Mouse (Mus musculus): ENCODE measurements around the gene Zfp710. TPM values are rescaled to one million over a fixed set of nuclear protein-coding genes. Genes with fewer than 3 reads are reported as not detected.

The Zfp710 gene
- total RNA-seq, 1 experiment, result 39.8 TPM

DNA sequence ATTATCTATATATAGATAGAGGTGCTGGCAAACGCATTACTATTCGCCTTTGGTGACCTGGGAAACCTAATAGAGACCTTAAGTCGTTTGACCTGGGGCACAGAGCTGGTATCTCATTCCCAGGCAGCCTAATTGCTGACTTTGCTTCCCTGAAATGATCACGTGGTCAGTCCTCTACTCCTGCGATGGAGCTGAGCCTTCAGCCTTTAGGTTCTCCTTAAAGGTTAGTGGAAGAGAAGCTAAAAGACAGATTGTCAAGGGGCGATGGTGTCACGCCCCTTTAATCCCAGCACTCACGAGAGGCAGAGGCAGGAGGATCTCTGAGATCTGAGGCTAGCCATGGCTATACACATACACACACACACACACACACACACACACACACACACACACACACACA is 5.9 kb downstream of the Zfp710 start:
- peaks cover 16 to 44% of the 10 kb centered on the region in 2 experiments for H3K4me1 ChIP-seq (ENCODE audit: control insufficient read depth in 2 of 2, insufficient read depth in 2 of 2, low read length in 2 of 2, poor library complexity in 1 of 2)
- 0 out of 4 replicates have a peak overlapping the region, but pooled peaks of 1 of the 2 experiments have one; percentile 3 for H3K4me3 ChIP-seq (ENCODE audit: insufficient read depth in 1 of 2, low read depth in 1 of 2, low read length in 2 of 2, poor library complexity in 1 of 2, severe bottlenecking in 1 of 2)
- in situ Hi-C loops (cut with MboI; ENCODE audit: low sequenced_read_pairs in 2 of 2, unreplicated experiment in 2 of 2), result no loop called here

GRCm38 (mm10) chr7:80030987-80031386 is 6.4 kb downstream of the Zfp710 start:
- Histone ChIP-seq H3K9me3 (ENCODE audit: control insufficient read depth, insufficient read depth, low read depth, low read length) (no peaks in the 10 kb centered on the region), H3K4me3 (ENCODE audit: insufficient read depth in 1 of 2, low read depth in 1 of 2, low read length in 2 of 2, poor library complexity in 1 of 2, severe bottlenecking in 1 of 2) (no peak overlapping the region), H3K27ac (ENCODE audit: insufficient read depth, low read depth, low read length, poor library complexity, severe bottlenecking) (peak overlapping the region; percentile 73), H3K4me1 (ENCODE audit: control insufficient read depth in 2 of 2, insufficient read depth in 2 of 2, low read length in 2 of 2, poor library complexity in 1 of 2) (peaks cover 16 to 49% of the 10 kb centered on the region in 2 experiments), H3K36me3 (ENCODE audit: control insufficient read depth, insufficient read depth, low read length, poor library complexity, severe bottlenecking) (peaks cover 8% of the 10 kb centered on the region; the same call in 1 of the 2 replicates), H3K9ac (ENCODE audit: insufficient read depth, low read depth, low read length, poor library complexity, severe bottlenecking) (no peak overlapping the region)
- in situ Hi-C loops (cut with MboI; ENCODE audit: low sequenced_read_pairs in 2 of 2, unreplicated experiment in 2 of 2), result no loop called here
- TF ChIP-seq MAFK (IDR thresholded peaks at IDR 0.05; ENCODE audit: insufficient read depth, low read depth, low read length) (no peak), HCFC1 (IDR thresholded peaks at IDR 0.05; ENCODE audit: borderline replicate concordance, insufficient read depth, low read length) (no peak), ZNF384 (IDR thresholded peaks at IDR 0.05; ENCODE audit: low read depth, low read length) (peak; percentile 54; the same call in 1 of the 2 replicates), CHD2 (IDR thresholded peaks at IDR 0.05; ENCODE audit: low read depth, low read length) (no peak)
- DNase-seq (ENCODE audit: low read depth, low spot score), result no peak

More for the DNA sequence above, 5.9 kb downstream of the Zfp710 start:
- no peaks in the 10 kb centered on the region for H3K9me3 ChIP-seq (ENCODE audit: control insufficient read depth, insufficient read depth, low read depth, low read length)
- no peak for TF ChIP-seq CHD2 (IDR thresholded peaks at IDR 0.05; ENCODE audit: low read depth, low read length)
- TF ChIP-seq MAFK (IDR thresholded peaks at IDR 0.05; ENCODE audit: insufficient read depth, low read depth, low read length), result peak; percentile 45; the same call in 1 of the 2 replicates
- H3K27ac ChIP-seq (ENCODE audit: insufficient read depth, low read depth, low read length, poor library complexity, severe bottlenecking), result peak overlapping the region; percentile 73
- H3K36me3 ChIP-seq (ENCODE audit: control insufficient read depth, insufficient read depth, low read length, poor library complexity, severe bottlenecking), result peaks cover 8% of the 10 kb centered on the region; the same call in 1 of the 2 replicates
- no peak overlapping the region for H3K9ac ChIP-seq (ENCODE audit: insufficient read depth, low read depth, low read length, poor library complexity, severe bottlenecking)
- no peak for DNase-seq (ENCODE audit: low read depth, low spot score)

DNA sequence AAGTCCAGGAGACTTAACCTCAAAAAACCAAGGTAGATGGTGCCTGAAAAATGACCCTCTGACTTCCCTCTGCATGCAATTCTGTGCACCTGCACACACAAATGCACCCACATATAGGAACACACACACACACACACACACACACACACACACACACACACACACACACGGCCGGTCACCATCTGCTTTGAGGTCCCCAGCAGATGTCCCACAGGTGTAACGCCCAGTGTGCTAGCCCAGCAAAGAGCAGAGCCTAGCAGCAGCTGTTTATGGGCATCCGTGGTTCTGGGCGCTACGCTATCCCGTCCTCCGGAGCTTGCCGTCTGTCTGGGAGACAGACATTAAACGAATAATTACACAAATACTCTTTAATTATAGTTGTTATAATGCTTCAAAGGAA is 6.9 kb downstream of the Zfp710 start:
- Histone ChIP-seq H3K9ac (ENCODE audit: insufficient read depth, low read depth, low read length, poor library complexity, severe bottlenecking) (no peak overlapping the region; the same call in 1 of the 2 replicates), H3K4me1 (ENCODE audit: control insufficient read depth in 2 of 2, insufficient read depth in 2 of 2, low read length in 2 of 2, poor library complexity in 1 of 2) (peaks cover 19 to 50% of the 10 kb centered on the region in 2 experiments), H3K9me3 (ENCODE audit: control insufficient read depth, insufficient read depth, low read depth, low read length) (no peaks in the 10 kb centered on the region), H3K27ac (ENCODE audit: insufficient read depth, low read depth, low read length, poor library complexity, severe bottlenecking) (no peak overlapping the region), H3K36me3 (ENCODE audit: control insufficient read depth, insufficient read depth, low read length, poor library complexity, severe bottlenecking) (peaks cover 8% of the 10 kb centered on the region; the same call in 1 of the 2 replicates), H3K4me3 (ENCODE audit: insufficient read depth in 1 of 2, low read depth in 1 of 2, low read length in 2 of 2, poor library complexity in 1 of 2, severe bottlenecking in 1 of 2) (peak overlapping the region in 1 of 2 experiments; percentile 9; a peak in 2 of 4 replicates)
- in situ Hi-C loops (cut with MboI; ENCODE audit: low sequenced_read_pairs in 2 of 2, unreplicated experiment in 2 of 2), result no loop called here
- DNase-seq (ENCODE audit: low read depth, low spot score), result no peak
- TF ChIP-seq HCFC1 (IDR thresholded peaks at IDR 0.05; ENCODE audit: borderline replicate concordance, insufficient read depth, low read length) (no peak), ZC3H11A (IDR thresholded peaks at IDR 0.05; ENCODE audit: borderline replicate concordance, low read depth, low read length) (no peak), MAFK (IDR thresholded peaks at IDR 0.05; ENCODE audit: insufficient read depth, low read depth, low read length) (no peak), CHD2 (IDR thresholded peaks at IDR 0.05; ENCODE audit: low read depth, low read length) (no peak), ZNF384 (IDR thresholded peaks at IDR 0.05; ENCODE audit: low read depth, low read length) (no peak)

DNA sequence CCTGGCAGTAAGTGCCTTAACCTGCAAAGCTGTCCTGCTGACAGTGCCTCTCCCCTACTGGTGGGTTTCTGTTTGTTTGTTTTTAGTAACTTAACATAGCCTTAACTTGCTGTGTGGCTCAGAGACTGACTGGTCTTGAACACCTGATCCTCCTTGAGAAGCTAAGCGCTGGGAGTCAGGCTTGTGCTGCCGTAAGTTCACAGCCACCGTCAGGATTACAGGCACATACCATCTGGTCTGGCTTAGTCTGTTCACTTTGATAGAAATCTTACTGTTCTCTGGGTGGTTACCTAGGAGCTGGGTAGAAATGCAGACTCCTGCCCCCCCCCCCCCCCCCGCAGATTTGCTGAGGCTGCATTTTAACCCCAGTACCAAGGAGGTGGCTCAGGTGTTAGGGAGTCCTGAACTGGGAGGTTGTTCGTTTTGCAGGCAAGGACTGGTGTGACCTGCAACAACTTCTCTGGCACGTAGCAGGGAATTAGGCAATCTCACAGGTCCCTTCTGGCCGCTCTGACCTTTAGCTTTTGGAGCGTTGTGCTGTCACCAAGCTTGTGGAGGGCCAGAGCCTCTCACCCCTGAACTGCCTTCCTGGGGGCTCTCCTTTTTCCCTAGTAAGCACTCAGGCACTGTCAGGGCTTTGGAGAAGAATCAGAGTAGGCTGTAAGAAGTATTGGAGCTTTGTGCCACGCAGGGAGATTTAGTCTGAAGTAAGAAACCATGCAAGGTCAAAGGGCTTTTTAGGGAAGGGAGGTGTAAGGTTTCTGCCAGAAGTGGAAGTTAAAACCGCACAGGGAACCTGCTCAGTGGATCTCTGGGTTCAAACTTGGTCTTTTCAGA is 7.8 kb downstream of the Zfp710 start:
- peaks cover 8% of the 10 kb centered on the region; the same call in 1 of the 2 replicates for H3K36me3 ChIP-seq (ENCODE audit: control insufficient read depth, insufficient read depth, low read length, poor library complexity, severe bottlenecking)
- TF ChIP-seq CHD2 (IDR thresholded peaks at IDR 0.05; ENCODE audit: low read depth, low read length) (no peak), HCFC1 (IDR thresholded peaks at IDR 0.05; ENCODE audit: borderline replicate concordance, insufficient read depth, low read length) (no peak), ZC3H11A (IDR thresholded peaks at IDR 0.05; ENCODE audit: borderline replicate concordance, low read depth, low read length) (no peak), ZNF384 (IDR thresholded peaks at IDR 0.05; ENCODE audit: low read depth, low read length) (no peak), MAFK (IDR thresholded peaks at IDR 0.05; ENCODE audit: insufficient read depth, low read depth, low read length) (0 out of 2 replicates have a peak, but pooled peaks have one; percentile 42)
- H3K9ac ChIP-seq (ENCODE audit: insufficient read depth, low read depth, low read length, poor library complexity, severe bottlenecking), result peak overlapping the region; percentile 0; the same call in 1 of the 2 replicates
- peaks cover 19 to 50% of the 10 kb centered on the region in 2 experiments for H3K4me1 ChIP-seq (ENCODE audit: control insufficient read depth in 2 of 2, insufficient read depth in 2 of 2, low read length in 2 of 2, poor library complexity in 1 of 2)
- no peak overlapping the region for H3K4me3 ChIP-seq (ENCODE audit: insufficient read depth in 1 of 2, low read depth in 1 of 2, low read length in 2 of 2, poor library complexity in 1 of 2, severe bottlenecking in 1 of 2)
- in situ Hi-C loops (cut with MboI; ENCODE audit: low sequenced_read_pairs in 2 of 2, unreplicated experiment in 2 of 2), result no loop called here
- H3K9me3 ChIP-seq (ENCODE audit: control insufficient read depth, insufficient read depth, low read depth, low read length), result no peaks in the 10 kb centered on the region
- no peak overlapping the region for H3K27ac ChIP-seq (ENCODE audit: insufficient read depth, low read depth, low read length, poor library complexity, severe bottlenecking)
- no peak for DNase-seq (ENCODE audit: low read depth, low spot score)

Measured in ES-E14 (cell line).